Mouse (Mus musculus) fat pad, adult 2 months (tissue): ENCODE results near the gene Gm17359.

Experiments
- DNase-seq: peaks from one replicate; pipeline ENCODE4 v3.0.0-alpha.2; 2011; ENCODE audit warnings: low read depth, low spot score; ENCODE audit errors: extremely low read depth

Gm17359 gene

GRCm38 (mm10) chr3:79336044-79336766, at the start of gene Gm17359:
TSS of gene Gm17359 (plus strand) at chr3:79336661.
- DNase-seq = peak; percentile 45

- no peak for DNase-seq
Observed at GRCm38 (mm10) chr3:79287108-79287576, 49.3 kb upstream of the Gm17359 start.

GRCm38 (mm10) chr3:79287699-79288458, 48.6 kb upstream of the Gm17359 start:
- no peak for DNase-seq

- DNase-seq = no peak
Observed at GRCm38 (mm10) chr3:79289050-79289449, 47.4 kb upstream of the Gm17359 start.

GRCm38 (mm10) chr3:79293023-79293422, 43.4 kb upstream of the Gm17359 start:
- DNase-seq = no peak

GRCm38 (mm10) chr3:79294701-79295100, 41.8 kb upstream of the Gm17359 start:
- no peak for DNase-seq

- DNase-seq = no peak
Observed at GRCm38 (mm10) chr3:79296049-79296448, 40.4 kb upstream of the Gm17359 start.

GRCm38 (mm10) chr3:79296586-79296985, 39.9 kb upstream of the Gm17359 start:
- no peak for DNase-seq

- peak; percentile 81 for DNase-seq
Observed at GRCm38 (mm10) chr3:79297281-79297680, 39.2 kb upstream of the Gm17359 start.

- DNase-seq = no peak
Observed at GRCm38 (mm10) chr3:79299401-79299800, 37.1 kb upstream of the Gm17359 start.

GRCm38 (mm10) chr3:79308605-79309004, 27.9 kb upstream of the Gm17359 start:
- no peak for DNase-seq

- DNase-seq = no peak
Observed at GRCm38 (mm10) chr3:79310184-79310583, 26.3 kb upstream of the Gm17359 start.

- no peak for DNase-seq
Observed at GRCm38 (mm10) chr3:79311895-79312294, 24.6 kb upstream of the Gm17359 start.

- no peak for DNase-seq
Observed at GRCm38 (mm10) chr3:79314006-79314698, 22.3 kb upstream of the Gm17359 start.

- DNase-seq = no peak
Observed at GRCm38 (mm10) chr3:79324697-79325526, 11.5 kb upstream of the Gm17359 start.

GRCm38 (mm10) chr3:79329691-79330315, 6.7 kb upstream of the Gm17359 start:
- DNase-seq = no peak

- no peak for DNase-seq
Observed at GRCm38 (mm10) chr3:79333051-79333450, 3.4 kb upstream of the Gm17359 start.

GRCm38 (mm10) chr3:79333643-79334200, 2.7 kb upstream of the Gm17359 start:
- DNase-seq = no peak

GRCm38 (mm10) chr3:79340737-79341136, 4.3 kb downstream of the Gm17359 start:
- no peak for DNase-seq
